Mouse (Mus musculus) liver, adult 2 months (tissue): ENCODE data around the gene Plekhg1. TPM values are rescaled to one million over a fixed set of nuclear protein-coding genes. Genes with fewer than 3 reads are reported as not detected.

Source experiments
- DNase-seq: peaks from one replicate; pipeline ENCODE4 v3.0.0-alpha.2; 2011; ENCODE audit warnings: low read depth, low spot score; ENCODE audit errors: extremely low read depth
- H3K27ac ChIP-seq: fragments of 200-500 bp; replicated peaks from 2 replicates; pipeline ENCODE4 v1.5.1; 2012; ENCODE audit warnings: low read depth, mild to moderate bottlenecking, control low read depth, inconsistent platforms, low read length; ENCODE audit not compliant: insufficient read depth
- H3K27me3 ChIP-seq: fragments of 200-500 bp; 2 replicates; pipeline ENCODE4 v1.6.1; 2012; ENCODE audit warnings: mild to moderate bottlenecking, moderate library complexity, low read length, inconsistent platforms; ENCODE audit not compliant: control insufficient read depth, insufficient read depth
- H3K36me3 ChIP-seq: fragments of 200-500 bp; 2 replicates; pipeline ENCODE4 v1.6.1; 2012; ENCODE audit warnings: low read length, inconsistent platforms; ENCODE audit not compliant: control insufficient read depth, insufficient read depth
- H3K4me1 ChIP-seq: fragments of 200-500 bp; 2 replicates; pipeline ENCODE4 v1.6.1; 2011; ENCODE audit warnings: low read length; ENCODE audit not compliant: control insufficient read depth, insufficient read depth
- H3K4me3 ChIP-seq: fragments of 200-500 bp; 2 replicates; pipeline ENCODE4 v1.5.1; 2011; ENCODE audit warnings: low read depth, mild to moderate bottlenecking, control low read depth, low read length, moderate library complexity; ENCODE audit not compliant: insufficient read depth
- H3K79me2 ChIP-seq: fragments of 200-500 bp; 2 replicates; pipeline ENCODE4 v1.6.1; 2012; ENCODE audit warnings: inconsistent platforms, mild to moderate bottlenecking, low read length, moderate library complexity; ENCODE audit not compliant: control insufficient read depth, insufficient read depth
- H3K9ac ChIP-seq: fragments of 200-500 bp; 2 replicates; pipeline ENCODE4 v1.6.1; 2012; ENCODE audit warnings: low read depth, mild to moderate bottlenecking, control low read depth, inconsistent platforms, low read length
- CTCF ChIP-seq: fragments of 200-500 bp; IDR thresholded peaks from 2 replicates; pipeline ENCODE4 v1.5.1; 2011; ENCODE audit warnings: low read depth, low read length, control low read depth
- POLR2A ChIP-seq: fragments of 200-500 bp; IDR thresholded peaks from 2 replicates; pipeline ENCODE4 v1.6.1; 2011; ENCODE audit warnings: low read length, control low read depth; ENCODE audit not compliant: insufficient read depth; ENCODE audit errors: extremely low read depth
- WGBS: fragments of 180-500 bp; shearing (Covaris S2); methylation state at CpG from one replicate; pipeline ENCODE4 v1.1.7; 2018; 5-methylcytosine and 5-hydroxymethylcytosine counted together
- polyA plus RNA-seq: library from polyadenylated mRNA; depleted of rRNA; stranded (reverse); fragments of >200 nt; gene quantifications from 2 replicates; pipeline ENCODE4 v1.2.3, GENCODE M21; 2012
- total RNA-seq: library from RNA; depleted of rRNA; stranded (reverse); fragments of >200 nt; gene quantifications from 2 replicates; pipeline ENCODE4 v1.2.3, GENCODE M21; 2014

Gene Plekhg1
- total and polyA plus RNA-seq, 2 experiments = 1.2 to 6.0 TPM

DNA sequence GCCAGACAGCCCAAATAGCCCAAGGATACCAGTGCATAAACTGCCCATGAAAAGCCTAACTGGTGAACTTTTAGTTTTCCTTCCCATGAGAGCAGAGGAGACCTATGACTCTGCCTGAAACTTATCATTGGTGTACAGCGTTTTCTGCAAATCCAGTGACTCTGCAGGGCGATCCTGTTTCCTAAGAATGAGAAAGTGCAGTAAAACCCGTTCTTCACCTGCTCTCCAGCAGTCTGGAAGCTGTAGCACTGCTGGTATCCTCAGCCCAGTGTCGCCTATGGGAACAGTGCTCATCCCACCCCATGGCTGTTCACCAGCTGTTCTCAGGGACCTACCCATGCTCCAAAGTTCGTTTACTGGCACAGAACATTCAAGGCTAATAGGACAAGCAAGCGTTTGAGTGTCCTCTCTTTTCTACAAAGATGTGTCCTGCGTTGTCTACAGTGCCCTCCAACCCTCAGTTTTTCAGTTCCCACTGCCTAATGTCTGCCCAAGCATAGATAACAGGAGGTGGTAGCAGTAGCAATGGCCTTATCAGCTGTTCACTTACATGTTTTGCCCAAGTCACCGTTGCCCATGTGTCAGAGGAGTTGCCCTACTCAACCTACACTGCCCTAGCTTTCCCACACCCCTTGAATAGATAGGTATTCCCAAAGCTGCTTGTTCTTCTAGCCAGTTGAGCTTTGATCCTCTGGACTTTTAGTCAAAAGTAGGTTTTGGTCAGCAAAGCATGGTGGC lies 253.4 kb downstream of the Plekhg1 start:
- H3K79me2 ChIP-seq = no peaks in the 10 kb centered on the region
- DNase-seq = no peak
- H3K4me3 ChIP-seq = no peak overlapping the region
- no peaks in the 10 kb centered on the region for H3K36me3 ChIP-seq
- WGBS = 79% methylated on average over 8 of the region's 8 CpGs
- no peaks in the 10 kb centered on the region for H3K27me3 ChIP-seq
- TF ChIP-seq POLR2A (no peak), CTCF (no peak)
- no peak overlapping the region for H3K9ac ChIP-seq
- H3K27ac ChIP-seq = no peak overlapping the region
- no peaks in the 10 kb centered on the region for H3K4me1 ChIP-seq

DNA sequence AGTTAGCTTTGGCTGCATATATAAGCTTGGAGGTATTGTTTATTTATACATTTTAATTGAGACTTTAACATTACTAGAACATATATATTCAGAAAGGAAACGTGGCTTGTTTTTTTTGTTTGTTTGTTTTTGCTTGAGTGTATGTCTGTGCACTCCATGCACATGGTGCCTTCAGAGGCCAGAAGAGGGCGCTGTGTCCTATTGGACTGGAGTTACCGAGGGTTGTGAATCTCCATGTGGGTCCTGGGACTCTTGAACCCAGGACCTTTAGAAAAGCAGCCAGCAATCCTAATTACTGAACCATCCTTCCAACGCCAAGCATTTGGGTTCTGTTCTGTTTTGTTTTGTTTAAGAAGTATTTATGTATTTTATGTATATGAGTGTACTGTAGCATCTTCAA lies 255.1 kb downstream of the Plekhg1 start:
- Histone ChIP-seq H3K79me2 (no peaks in the 10 kb centered on the region), H3K4me1 (no peaks in the 10 kb centered on the region), H3K9ac (no peak overlapping the region), H3K27me3 (no peaks in the 10 kb centered on the region), H3K4me3 (no peak overlapping the region), H3K27ac (no peak overlapping the region), H3K36me3 (no peaks in the 10 kb centered on the region)
- no peak for DNase-seq
- WGBS = 87% methylated on average over 4 of the region's 4 CpGs
- TF ChIP-seq POLR2A (no peak), CTCF (peak; percentile 31; the same call in 1 of the 2 replicates)

DNA sequence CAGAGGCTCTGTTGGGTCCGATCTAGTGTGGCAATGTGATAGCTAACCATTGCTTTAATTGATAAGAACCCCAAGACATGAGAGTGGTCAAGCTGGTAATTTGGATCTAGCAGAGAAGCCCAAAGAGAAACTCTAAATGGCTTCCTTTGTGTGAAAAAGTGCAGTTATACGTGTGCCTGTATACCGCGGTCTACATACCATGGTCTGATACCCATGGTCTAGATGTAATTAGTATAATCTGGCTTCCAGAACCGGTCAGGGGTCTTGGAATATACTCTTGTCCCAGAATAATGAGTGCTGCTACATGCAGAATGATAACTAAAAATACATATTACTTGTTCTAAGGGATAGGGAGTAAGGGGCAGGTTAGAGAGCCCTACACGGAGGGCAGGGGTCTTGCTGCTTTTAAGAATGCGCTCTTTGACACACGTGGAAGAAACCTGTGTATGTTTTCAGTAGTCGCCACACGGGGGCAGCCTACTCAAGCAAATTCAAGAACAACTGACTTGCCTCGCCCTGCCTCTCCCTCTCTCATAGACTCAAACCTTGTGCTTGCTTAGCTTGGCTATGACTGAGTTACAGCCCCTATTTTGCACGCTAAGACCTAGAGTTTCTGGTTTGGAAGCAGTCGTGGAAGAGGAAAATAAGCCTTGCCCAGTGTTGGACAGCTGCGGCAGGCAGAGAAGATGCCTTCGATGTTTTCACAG lies 256.2 kb downstream of the Plekhg1 start:
- H3K27me3 ChIP-seq = no peaks in the 10 kb centered on the region
- H3K4me3 ChIP-seq = no peak overlapping the region
- WGBS = 57% methylated on average over 15 of the region's 15 CpGs
- no peak overlapping the region for H3K27ac ChIP-seq
- peak; percentile 62 for DNase-seq
- no peaks in the 10 kb centered on the region for H3K79me2 ChIP-seq
- H3K4me1 ChIP-seq = no peaks in the 10 kb centered on the region
- TF ChIP-seq CTCF (peak; percentile 67; the same call in 1 of the 2 replicates), POLR2A (no peak)
- no peak overlapping the region for H3K9ac ChIP-seq
- H3K36me3 ChIP-seq = no peaks in the 10 kb centered on the region

DNA sequence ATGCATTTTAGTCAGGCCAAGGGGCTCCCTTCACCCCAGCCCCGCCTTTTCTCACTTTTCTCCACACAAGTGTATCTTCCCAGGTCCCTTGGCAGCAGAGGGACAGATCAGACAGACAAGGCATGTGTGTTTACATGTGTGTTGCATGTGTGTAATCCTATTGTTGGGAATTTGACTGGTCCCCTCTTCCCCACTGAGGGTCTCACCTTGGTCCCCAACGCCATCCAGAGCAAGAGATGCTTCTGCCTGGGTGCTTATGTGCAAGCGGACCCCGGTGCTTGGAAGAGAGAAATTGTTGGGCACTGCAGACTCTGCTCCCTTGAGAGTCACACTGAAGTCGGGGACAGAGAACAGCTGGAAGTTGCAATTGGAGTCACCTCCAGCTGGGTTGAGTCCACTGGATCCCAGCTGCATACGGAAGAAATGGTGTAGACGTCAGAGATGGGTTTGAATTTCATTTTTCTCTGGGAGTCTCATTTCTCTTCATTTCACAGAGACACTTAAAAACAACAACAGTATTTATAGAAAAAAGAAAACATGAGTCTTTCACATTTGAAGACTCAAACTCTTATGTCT lies 257.8 kb downstream of the Plekhg1 start:
- no peak for TF ChIP-seq CTCF
- no peak for TF ChIP-seq POLR2A
- WGBS = 97% methylated on average over 7 of the region's 7 CpGs
- H3K79me2 ChIP-seq = no peaks in the 10 kb centered on the region
- no peak for DNase-seq
- H3K4me1 ChIP-seq = no peaks in the 10 kb centered on the region
- H3K27me3 ChIP-seq = no peaks in the 10 kb centered on the region
- H3K4me3 ChIP-seq = no peak overlapping the region
- H3K27ac ChIP-seq = no peak overlapping the region
- H3K9ac ChIP-seq = no peak overlapping the region
- no peaks in the 10 kb centered on the region for H3K36me3 ChIP-seq

DNA sequence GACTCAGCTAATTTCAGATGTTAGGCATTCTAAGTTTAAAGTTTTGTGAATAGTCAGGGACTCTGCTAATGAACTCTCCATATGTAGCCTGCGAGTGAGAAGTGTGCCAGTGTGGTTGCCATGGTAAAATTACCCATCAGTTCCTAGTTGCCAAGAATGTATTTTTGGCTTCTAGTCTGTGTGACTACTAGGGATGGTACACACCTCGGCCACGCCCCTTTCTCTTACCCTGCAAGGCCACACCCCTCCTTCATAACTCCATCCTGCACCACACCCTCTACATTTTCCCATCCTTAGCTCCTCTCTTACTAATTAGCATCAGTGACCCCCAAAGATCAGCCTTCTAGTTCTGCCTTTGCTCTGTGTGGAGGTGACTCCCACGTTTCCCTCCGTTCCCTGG lies 262.5 kb downstream of the Plekhg1 start:
- DNase-seq = no peak
- H3K27ac ChIP-seq = no peak overlapping the region
- WGBS = 89% methylated on average over 5 of the region's 5 CpGs
- H3K9ac ChIP-seq = no peak overlapping the region
- H3K4me1 ChIP-seq = no peaks in the 10 kb centered on the region
- H3K36me3 ChIP-seq = no peaks in the 10 kb centered on the region
- H3K27me3 ChIP-seq = no peaks in the 10 kb centered on the region
- TF ChIP-seq POLR2A (no peak), CTCF (no peak)
- H3K79me2 ChIP-seq = no peaks in the 10 kb centered on the region
- H3K4me3 ChIP-seq = no peak overlapping the region
